Mouse (Mus musculus) MEL (cell line): ENCODE results near the gene Slc16a13.

ENCODE experiments used
- CTCF ChIP-seq, 3 experiments: IDR thresholded peaks in 2 of 3; conservative IDR thresholded peaks in 1 of 3; 2 replicates each; pipeline ENCODE4 v1.5.1; 2011 to 2012; ENCODE audit warnings: low read length in 3 of 3, low read depth in 2 of 3, mild to moderate bottlenecking in 2 of 3, improper control_type of control experiment in 1 of 3, inconsistent platforms in 1 of 3, mixed read lengths in 1 of 3, moderate library complexity in 1 of 3; ENCODE audit not compliant: control insufficient read depth in 1 of 3, insufficient read depth in 1 of 3, poor library complexity in 1 of 3, severe bottlenecking in 1 of 3
- E2F4 ChIP-seq: IDR thresholded peaks from 2 replicates; pipeline ENCODE4 v1.6.1; 2011; ENCODE audit warnings: low read depth, low read length, improper control_type of control experiment, borderline replicate concordance
- EP300 ChIP-seq, 2 experiments: IDR thresholded peaks; 2 replicates each; pipeline ENCODE4 v1.6.1; 2011; ENCODE audit warnings: improper control_type of control experiment in 2 of 2, low read length in 2 of 2, low read depth in 1 of 2, mild to moderate bottlenecking in 1 of 2
- GATA1 ChIP-seq: IDR thresholded peaks from 2 replicates; pipeline ENCODE4 v1.6.1; 2011; ENCODE audit warnings: low read depth, low read length, improper control_type of control experiment
- JUND ChIP-seq: IDR thresholded peaks from 2 replicates; pipeline ENCODE4 v1.6.1; 2011; ENCODE audit warnings: low read depth, mild to moderate bottlenecking, improper control_type of control experiment, low read length
- MAX ChIP-seq: IDR thresholded peaks from 2 replicates; pipeline ENCODE4 v1.6.1; 2011; ENCODE audit warnings: low read length, improper control_type of control experiment
- MXI1 ChIP-seq: IDR thresholded peaks from 2 replicates; pipeline ENCODE4 v1.6.1; 2011; ENCODE audit warnings: mild to moderate bottlenecking, low read depth, low read length, improper control_type of control experiment
- MYC ChIP-seq: IDR thresholded peaks from 2 replicates; pipeline ENCODE4 v1.6.1; 2011; ENCODE audit warnings: low read depth, mild to moderate bottlenecking, low read length, improper control_type of control experiment, moderate library complexity
- POLR2A ChIP-seq, 2 experiments: IDR thresholded peaks; 2 replicates each; pipeline ENCODE4 v1.6.1; 2011 to 2012; ENCODE audit warnings: low read length in 2 of 2, mild to moderate bottlenecking in 2 of 2, control low read depth in 1 of 2, improper control_type of control experiment in 1 of 2, low read depth in 1 of 2, moderate library complexity in 1 of 2; ENCODE audit not compliant: control insufficient read depth in 1 of 2, insufficient read depth in 1 of 2, poor library complexity in 1 of 2
- SMC3 ChIP-seq: IDR thresholded peaks from 2 replicates; pipeline ENCODE4 v1.6.1; 2011; ENCODE audit warnings: low read depth, low read length, improper control_type of control experiment
- TCF12 ChIP-seq: IDR thresholded peaks from 2 replicates; pipeline ENCODE4 v1.6.1; 2014; ENCODE audit warnings: low read depth, mild to moderate bottlenecking, inconsistent platforms, low read length, improper control_type of control experiment, moderate library complexity
- UBTF ChIP-seq: IDR thresholded peaks from 2 replicates; pipeline ENCODE4 v1.6.1; 2012; ENCODE audit warnings: low read depth, mild to moderate bottlenecking, inconsistent platforms, low read length, improper control_type of control experiment, moderate library complexity, borderline replicate concordance; ENCODE audit not compliant: insufficient read depth

DNA sequence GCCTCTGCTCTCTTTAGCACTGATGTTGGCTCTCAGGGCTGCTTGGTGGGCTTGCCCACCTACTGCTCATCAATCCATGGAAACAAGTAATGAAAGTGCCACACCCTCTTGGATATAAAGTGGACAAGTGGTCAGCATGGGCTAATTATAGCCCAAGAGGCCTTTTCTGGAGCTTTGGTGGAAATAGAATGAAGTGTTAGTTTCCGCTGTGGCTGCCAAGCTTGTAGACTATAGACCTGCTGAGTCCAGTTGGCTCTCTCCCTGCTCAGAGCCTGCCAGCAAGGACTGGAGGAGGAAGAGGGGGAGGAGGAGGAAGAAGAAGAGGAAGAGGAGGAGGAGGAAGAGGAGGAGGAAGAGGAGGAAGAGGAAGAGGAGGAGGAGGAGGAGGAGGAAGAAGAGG is 45.5 kb upstream of the Slc16a13 start:
- TF ChIP-seq MYC (no peak), GATA1 (no peak), MXI1 (no peak), TCF12 (no peak), POLR2A (IDR thresholded peaks at IDR 0.05; ENCODE audit: control insufficient read depth in 1 of 2, insufficient read depth in 1 of 2, low read depth in 1 of 2, low read length in 2 of 2, poor library complexity in 1 of 2) (no peak), CTCF (IDR thresholded peaks at IDR 0.05 in 2 of 3, conservative IDR thresholded peaks at IDR 0.05 in 1 of 3; ENCODE audit: control insufficient read depth in 1 of 3, insufficient read depth in 1 of 3, low read depth in 2 of 3, low read length in 3 of 3, poor library complexity in 1 of 3, severe bottlenecking in 1 of 3) (no peak), UBTF (no peak), EP300 (IDR thresholded peaks at IDR 0.05; ENCODE audit: low read depth in 1 of 2, low read length in 2 of 2) (no peak), SMC3 (no peak), MAX (no peak), E2F4 (no peak), JUND (no peak)
